Mouse (Mus musculus) Patski (cell line): ENCODE measurements at regions not wholly inside any gene's neighbourhood (a gene's known extent, or its start where the extent isn't known, plus 50 kb on each side); places are given as distances from the start of the nearest gene placed in this dataset.

Experiments
- ATAC-seq: fragments of 100-300 bp; one replicate; pipeline ENCODE4 v1.8.0; 2021
- CTCF ChIA-PET: fragments of 350-600 bp; sonication (Branson Sonifier 250); formaldehyde crosslinking; loops from one replicate; lab custom pipeline; 2022; ENCODE audit warnings: inconsistent platforms; lab: Charles Lee
- POLR2A ChIA-PET: fragments of 350-600 bp; sonication (Branson Sonifier 250); formaldehyde crosslinking; loops from one replicate; lab custom pipeline; 2022; ENCODE audit warnings: antibody characterized with exemption, inconsistent platforms; lab: Charles Lee
- DNase-seq: peaks from one replicate; pipeline ENCODE4 v3.0.0-alpha.2; 2011; ENCODE audit warnings: low read depth, low spot score
- H3K27me3 ChIP-seq: fragments of 371-371 bp; one replicate; pipeline ENCODE4 v1.5.1; 2021
- CTCF ChIP-seq: fragments of 100-300 bp; IDR thresholded peaks from one replicate; pipeline ENCODE4 v1.5.1; 2021
- in situ Hi-C: fragments of 300-500 bp; cut with MboI; formaldehyde crosslinking; loops from 3 replicates; pipeline ENCODE4 v1.11.1; 2018; ENCODE audit warnings: low pct_unique_long_range_greater_than_20kb, mixed read lengths

- in situ Hi-C loops: no loop called here
- ATAC-seq (no peak), DNase-seq (no peak)
- H3K27me3 ChIP-seq: no peaks in the 10 kb centered on the region
- ChIA-PET POLR2A (no interaction called here), CTCF (interaction anchor here (0.9 kb wide), 1 partner anchor 15 kb away, joined by 3 read pairs; no protein-coding TSS in a partner anchor)
- no peak for TF ChIP-seq CTCF
These were observed 51.8 kb upstream of the Hspb3 start for GRCm38 (mm10) chr13:113715231-113715630.

GRCm38 (mm10) chr13:113713844-113714243 is 50.4 kb upstream of the Hspb3 start:
- ATAC-seq (no peak), DNase-seq (no peak)
- no peaks in the 10 kb centered on the region for H3K27me3 ChIP-seq
- TF ChIP-seq CTCF: no peak
- ChIA-PET POLR2A (no interaction called here), CTCF (interaction anchor here (1.0 kb wide), 1 partner anchor 21 kb away, joined by 3 read pairs; no protein-coding TSS in a partner anchor)
- in situ Hi-C loops: no loop called here
